Mouse (Mus musculus) hindbrain, embryonic 14.5 days (tissue): ENCODE data around the gene Syt16. TPM values are rescaled to one million over a fixed set of nuclear protein-coding genes. Genes with fewer than 3 reads are reported as not detected.
A peak's percentile ranks its signal among the peaks of the same experiment; 100 is the strongest.

Source experiments
- ATAC-seq: fragments of 200-750 bp; cut with Nextera tagmentation; 2 replicates; pipeline ENCODE4 v1.8.0; 2017; ENCODE audit warnings: moderate number of reproducible peaks, mild to moderate bottlenecking, moderate TSS enrichment, moderate library complexity; ENCODE audit not compliant: low FRiP score
- DNase-seq: peaks from one replicate; pipeline ENCODE4 v3.0.0-alpha.2; 2015; ENCODE audit warnings: low spot score
- H3K27ac ChIP-seq: fragments of 300-500 bp; sonication (generic); 2 replicates; pipeline ENCODE4 v1.5.1; 2014; ENCODE audit warnings: mild to moderate bottlenecking, moderate library complexity
- H3K27me3 ChIP-seq: fragments of 300-500 bp; sonication (generic); 2 replicates; pipeline ENCODE4 v1.6.1; 2014; ENCODE audit warnings: mild to moderate bottlenecking, low read length, mixed read lengths; ENCODE audit not compliant: control insufficient read depth, insufficient read depth
- H3K36me3 ChIP-seq: fragments of 300-500 bp; sonication (generic); replicated peaks from 2 replicates; pipeline ENCODE4 v1.6.1; 2014; ENCODE audit not compliant: control insufficient read depth, insufficient read depth
- H3K4me1 ChIP-seq: fragments of 300-500 bp; sonication (generic); replicated peaks from 2 replicates; pipeline ENCODE4 v1.6.1; 2014; ENCODE audit warnings: antibody characterized with exemption, low read length, mixed read lengths; ENCODE audit not compliant: control insufficient read depth, insufficient read depth
- H3K4me2 ChIP-seq: fragments of 300-500 bp; sonication (generic); replicated peaks from 2 replicates; pipeline ENCODE4 v1.6.1; 2014; ENCODE audit warnings: mild to moderate bottlenecking, moderate library complexity
- H3K4me3 ChIP-seq: fragments of 300-500 bp; sonication (generic); replicated peaks from 2 replicates; pipeline ENCODE4 v1.5.1; 2014; ENCODE audit warnings: mild to moderate bottlenecking, low read length
- H3K9ac ChIP-seq: fragments of 300-500 bp; sonication (generic); 2 replicates; pipeline ENCODE4 v1.6.1; 2014
- H3K9me3 ChIP-seq: fragments of 300-500 bp; sonication (generic); 2 replicates; pipeline ENCODE4 v1.6.1; 2016; ENCODE audit warnings: low read length; ENCODE audit not compliant: control insufficient read depth
- WGBS: fragments of 180-500 bp; shearing (Covaris S2); extraction: QIAGEN DNeasy Blood & Tissue Kit; methylation state at CpG from one replicate; pipeline ENCODE4 v1.1.7; 2014; 5-methylcytosine and 5-hydroxymethylcytosine counted together
- polyA plus RNA-seq: library from polyadenylated mRNA; unstranded; fragments of >200 nt; fragmentation: Nextera tagmentation; extraction: Ambion mirVana; gene quantifications from 2 replicates; pipeline ENCODE4 v1.2.1, GENCODE M21; 2014

Gene Syt16
- polyA plus RNA-seq, 1 experiment from 2014 or later, result 79.5 TPM

DNA sequence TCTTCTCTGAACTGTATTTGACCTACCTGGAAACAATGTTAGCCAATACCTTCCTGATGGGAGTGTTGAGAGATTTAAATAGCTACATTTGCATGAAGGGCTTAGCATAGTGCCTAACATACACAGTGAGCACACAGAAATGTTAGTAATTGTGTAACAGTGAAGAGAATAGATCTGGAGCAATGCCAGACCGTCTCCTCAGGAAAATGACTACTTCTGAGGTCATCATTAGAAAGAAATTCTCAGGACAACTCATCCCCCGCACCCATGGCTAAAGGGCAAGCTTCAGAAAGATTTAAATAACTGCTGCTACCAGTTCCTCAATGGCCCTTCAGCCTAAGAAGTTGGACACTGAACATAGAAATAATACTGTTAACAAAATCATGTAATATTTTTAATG is 241.3 kb downstream of the Syt16 start:
- Histone ChIP-seq H3K27ac (no peak overlapping the region), H3K4me1 (no peaks in the 10 kb centered on the region), H3K9me3 (no peaks in the 10 kb centered on the region), H3K4me2 (no peak overlapping the region), H3K9ac (no peak overlapping the region), H3K36me3 (peaks cover 4% of the 10 kb centered on the region; the same call in 1 of the 2 replicates), H3K4me3 (no peak overlapping the region), H3K27me3 (no peaks in the 10 kb centered on the region)
- DNase-seq, result no peak
- no peak for ATAC-seq
- WGBS, result 85% methylated on average over 2 of the region's 2 CpGs

DNA sequence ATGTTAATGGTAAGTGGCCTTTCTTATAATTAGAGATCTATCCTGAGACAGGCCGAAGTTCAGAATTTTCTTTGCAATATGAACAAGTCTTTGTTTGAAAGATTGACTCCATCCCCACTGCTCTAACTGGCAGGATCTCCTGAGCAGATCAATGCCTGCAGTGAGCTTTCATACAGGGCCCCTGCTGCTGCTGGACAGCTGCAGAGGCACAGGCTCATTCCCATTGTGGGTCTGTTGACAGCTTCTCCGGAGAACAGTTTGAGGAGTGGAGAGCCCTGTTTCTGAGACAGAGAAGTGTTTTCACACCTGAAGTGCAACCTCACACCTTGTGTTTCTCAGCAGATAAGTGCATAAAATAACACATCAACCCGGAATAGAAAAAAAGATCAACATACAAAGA is 267.4 kb downstream of the Syt16 start:
- WGBS, result 59% methylated on average over 3 of the region's 3 CpGs
- no peak overlapping the region for H3K4me2 ChIP-seq
- no peaks in the 10 kb centered on the region for H3K27me3 ChIP-seq
- no peak overlapping the region for H3K9ac ChIP-seq
- H3K4me1 ChIP-seq, result no peaks in the 10 kb centered on the region
- peaks cover 6% of the 10 kb centered on the region; the same call in 1 of the 2 replicates for H3K36me3 ChIP-seq
- H3K9me3 ChIP-seq, result no peaks in the 10 kb centered on the region
- no peak overlapping the region for H3K27ac ChIP-seq
- no peak for DNase-seq
- no peak overlapping the region for H3K4me3 ChIP-seq
- no peak for ATAC-seq

DNA sequence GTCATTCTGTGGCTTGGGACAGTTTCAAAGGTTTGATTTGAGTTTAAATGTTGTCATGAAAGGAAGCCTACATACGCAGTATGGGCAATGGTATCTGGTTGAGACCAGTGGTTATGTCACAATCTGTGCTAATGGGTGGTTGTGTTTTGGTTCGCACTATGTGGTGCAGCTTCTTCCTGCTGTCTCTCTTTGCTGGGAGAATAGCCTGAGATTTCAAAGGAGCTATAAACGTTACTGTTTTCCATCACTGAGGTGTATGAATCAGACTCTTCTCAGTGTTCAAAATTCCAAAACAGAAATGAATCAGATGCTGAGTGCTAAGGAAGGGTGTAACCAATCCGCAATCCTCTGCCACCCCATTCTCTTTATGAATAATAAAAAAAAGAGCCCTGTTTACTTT is 269.6 kb downstream of the Syt16 start:
- no peak for ATAC-seq
- no peaks in the 10 kb centered on the region for H3K27me3 ChIP-seq

DNA sequence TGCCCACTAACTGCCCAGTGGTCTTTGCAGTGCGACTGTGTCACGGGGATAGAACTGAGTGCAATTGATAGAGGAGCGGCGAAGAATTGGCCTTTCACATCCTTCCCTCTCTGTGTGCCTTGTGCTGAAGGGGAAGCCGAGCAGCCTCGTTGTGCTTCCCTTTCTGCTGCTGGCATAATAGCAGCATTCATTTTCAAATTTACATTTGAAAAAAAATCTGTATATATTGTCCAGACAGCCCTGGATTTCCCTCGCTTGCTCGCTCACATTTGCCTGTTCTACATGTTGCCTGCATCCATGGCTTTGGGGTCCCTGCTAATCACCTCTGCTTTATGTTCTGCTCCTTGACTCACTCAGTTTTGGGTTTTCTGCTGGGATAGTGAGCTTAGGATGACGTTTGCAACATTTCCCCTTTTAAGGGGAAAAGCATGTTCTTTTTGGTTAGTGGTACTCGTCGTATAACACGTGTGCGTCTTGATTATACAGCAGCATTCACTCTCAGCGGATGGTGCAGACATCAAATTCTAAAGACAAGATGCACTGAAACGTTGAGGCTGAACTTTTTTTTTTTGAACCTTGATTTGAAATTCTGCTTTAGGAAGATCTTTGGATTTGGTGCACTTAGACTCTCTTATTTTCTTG is 271.3 kb downstream of the Syt16 start:
- no peaks in the 10 kb centered on the region for H3K9me3 ChIP-seq
- no peak overlapping the region for H3K4me2 ChIP-seq
- no peak for DNase-seq
- H3K27me3 ChIP-seq, result no peaks in the 10 kb centered on the region
- no peak overlapping the region for H3K4me3 ChIP-seq
- peaks cover 6% of the 10 kb centered on the region; the same call in 1 of the 2 replicates for H3K36me3 ChIP-seq
- H3K4me1 ChIP-seq, result no peaks in the 10 kb centered on the region
- 64% methylated on average over 15 of the region's 15 CpGs for WGBS
- H3K9ac ChIP-seq, result no peak overlapping the region
- no peak overlapping the region for H3K27ac ChIP-seq
- ATAC-seq, result no peak

More for the DNA sequence above, 269.6 kb downstream of the Syt16 start:
- Histone ChIP-seq H3K4me1 (no peaks in the 10 kb centered on the region), H3K4me3 (no peak overlapping the region), H3K9ac (no peak overlapping the region), H3K27ac (no peak overlapping the region), H3K9me3 (no peaks in the 10 kb centered on the region), H3K4me2 (no peak overlapping the region), H3K36me3 (peaks cover 6% of the 10 kb centered on the region; the same call in 1 of the 2 replicates)
- DNase-seq, result no peak
- WGBS, result 95% methylated on average over 4 of the region's 4 CpGs

DNA sequence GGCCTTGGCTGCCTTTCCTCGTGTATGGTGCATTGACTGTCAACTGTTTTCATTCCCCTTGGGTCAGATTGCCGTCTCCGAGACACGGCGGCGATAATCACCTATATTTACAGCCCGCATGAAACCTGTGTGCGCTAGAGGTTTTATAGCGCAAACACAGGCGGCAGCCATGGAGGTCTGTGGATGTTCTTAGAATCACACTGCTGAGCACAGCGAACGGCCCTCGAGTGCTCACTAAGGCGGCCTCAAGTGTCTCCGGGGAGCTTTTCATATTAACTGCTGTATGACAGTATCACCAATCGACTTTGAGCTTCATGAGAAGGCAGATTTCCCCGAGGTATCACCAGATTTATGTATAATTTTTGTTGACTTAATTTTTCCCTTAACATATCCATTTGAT is 275.1 kb downstream of the Syt16 start:
- H3K9me3 ChIP-seq, result no peaks in the 10 kb centered on the region
- WGBS, result 85% methylated on average over 17 of the region's 17 CpGs
- DNase-seq, result no peak
- no peak overlapping the region for H3K4me2 ChIP-seq
- no peak overlapping the region for H3K9ac ChIP-seq
- H3K27ac ChIP-seq, result no peak overlapping the region
- no peaks in the 10 kb centered on the region for H3K4me1 ChIP-seq
- ATAC-seq, result no peak
- no peaks in the 10 kb centered on the region for H3K27me3 ChIP-seq
- no peak overlapping the region for H3K4me3 ChIP-seq
- no peaks in the 10 kb centered on the region for H3K36me3 ChIP-seq

DNA sequence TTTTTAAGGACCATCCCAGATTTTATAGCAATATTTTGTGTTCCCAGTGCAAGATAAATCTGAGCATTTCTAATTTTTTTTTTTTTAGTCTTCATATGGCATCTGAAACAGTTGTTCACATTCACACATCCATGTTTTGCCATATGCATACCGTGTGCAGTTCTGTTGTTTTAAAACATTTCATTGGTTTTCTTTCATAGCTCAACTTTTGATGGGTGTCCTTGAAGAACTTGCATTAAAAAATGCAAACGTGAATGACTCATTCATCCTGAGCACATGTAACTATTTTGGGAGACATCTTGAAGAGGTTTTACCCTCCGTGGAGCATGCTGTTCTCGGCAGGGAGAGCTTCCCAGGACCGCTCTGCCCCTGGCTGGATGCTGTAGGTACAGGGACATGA is 279.8 kb downstream of the Syt16 start:
- no peak overlapping the region for H3K4me3 ChIP-seq
- H3K4me2 ChIP-seq, result no peak overlapping the region
- no peaks in the 10 kb centered on the region for H3K9me3 ChIP-seq
- no peak overlapping the region for H3K27ac ChIP-seq
- H3K36me3 ChIP-seq, result no peaks in the 10 kb centered on the region
- ATAC-seq (no peak), DNase-seq (no peak)
- H3K27me3 ChIP-seq, result no peaks in the 10 kb centered on the region; the same call in 1 of the 2 replicates
- H3K9ac ChIP-seq, result no peak overlapping the region
- 92% methylated on average over 5 of the region's 5 CpGs for WGBS
- no peaks in the 10 kb centered on the region for H3K4me1 ChIP-seq

DNA sequence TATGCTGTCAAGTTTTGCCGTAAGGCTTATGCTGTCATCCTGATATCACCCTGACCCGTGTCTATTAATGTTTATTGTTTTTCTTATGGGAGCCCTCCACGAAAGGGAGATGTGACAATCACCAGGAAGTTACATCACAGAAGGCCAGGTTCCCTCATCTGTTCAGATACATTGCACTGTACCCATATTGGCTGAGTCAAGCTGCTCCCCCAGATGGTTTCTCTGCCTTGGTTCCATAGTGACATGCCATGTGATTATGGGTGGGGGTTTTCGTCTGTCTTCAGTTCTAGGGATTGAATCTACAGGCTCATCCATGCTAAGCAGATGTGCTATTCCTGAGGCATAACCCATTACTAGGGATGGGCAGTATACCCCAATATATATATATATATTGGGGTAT is 283.9 kb downstream of the Syt16 start:
- DNase-seq (no peak), ATAC-seq (no peak)
- Histone ChIP-seq H3K27me3 (peaks cover 4% of the 10 kb centered on the region; the same call in 1 of the 2 replicates), H3K9ac (no peak overlapping the region), H3K27ac (no peak overlapping the region), H3K4me2 (no peak overlapping the region), H3K4me1 (peaks cover 13% of the 10 kb centered on the region), H3K4me3 (no peak overlapping the region), H3K9me3 (no peaks in the 10 kb centered on the region), H3K36me3 (no peaks in the 10 kb centered on the region)
- WGBS, result 80% methylated on average over 4 of the region's 4 CpGs

DNA sequence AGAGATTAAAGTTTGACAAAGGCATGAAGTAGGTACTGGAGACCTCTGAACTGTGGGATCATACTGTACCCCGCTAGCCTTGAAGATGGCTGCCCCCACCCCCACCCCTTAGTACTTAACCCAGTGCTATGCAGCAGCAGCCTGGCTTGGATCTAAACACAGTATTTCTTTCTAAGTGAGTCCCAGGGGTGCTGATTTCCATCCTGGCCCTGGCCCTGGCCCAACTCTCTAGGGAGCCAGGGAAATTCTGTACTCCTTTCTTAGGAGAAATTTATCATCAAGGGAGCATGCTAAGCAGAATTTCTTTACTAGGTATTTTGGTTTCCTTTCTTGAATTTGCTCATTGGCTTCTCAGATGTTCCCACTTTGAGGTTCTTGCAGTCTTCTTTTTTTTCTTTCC is 285.4 kb downstream of the Syt16 start:
- Histone ChIP-seq H3K4me2 (no peak overlapping the region), H3K36me3 (no peaks in the 10 kb centered on the region), H3K9me3 (no peaks in the 10 kb centered on the region), H3K4me1 (peaks cover 13% of the 10 kb centered on the region), H3K27me3 (peaks cover 7% of the 10 kb centered on the region; the same call in 1 of the 2 replicates), H3K27ac (no peak overlapping the region), H3K4me3 (no peak overlapping the region), H3K9ac (no peak overlapping the region)
- WGBS, result 64% methylated on average over 1 of the region's 1 CpGs
- DNase-seq (no peak), ATAC-seq (no peak)

DNA sequence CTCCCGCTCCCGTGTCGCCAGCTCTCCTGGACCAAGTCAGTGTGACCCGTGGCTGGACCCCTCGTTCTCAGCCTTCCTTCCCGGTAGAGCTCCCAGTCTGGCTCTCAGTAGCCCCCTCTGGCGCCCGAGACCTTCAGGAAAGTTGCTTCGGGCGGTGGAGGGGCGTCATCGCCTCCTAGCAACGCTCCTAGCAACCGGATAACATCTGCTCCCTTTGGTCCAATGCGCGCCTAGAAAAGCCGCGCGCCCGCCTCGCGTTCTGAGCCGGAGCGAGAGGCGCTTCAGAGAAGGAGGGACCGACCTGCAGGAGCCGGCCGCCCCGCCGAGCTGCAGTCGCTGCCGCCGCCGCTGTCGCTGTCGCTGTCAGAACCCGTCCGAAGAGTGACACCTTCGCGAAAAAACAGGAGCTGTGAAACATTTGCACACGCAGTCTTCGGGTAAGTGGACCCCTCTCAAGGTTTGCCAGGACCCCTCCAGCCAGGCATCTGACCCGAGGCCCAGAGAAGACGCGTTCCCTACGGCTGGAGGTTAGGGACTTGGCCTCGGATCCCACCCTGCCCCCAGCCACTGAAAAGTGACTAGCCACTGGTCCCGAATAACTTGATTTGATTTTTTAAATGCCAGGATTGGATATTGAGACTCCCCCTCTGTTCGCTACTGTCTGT is 286.7 kb downstream of the Syt16 start:
- under 1% methylated on average over 49 of the region's 49 CpGs for WGBS
- H3K4me3 ChIP-seq, result peak overlapping the region; percentile 41
- no peaks in the 10 kb centered on the region for H3K9me3 ChIP-seq
- H3K4me2 ChIP-seq, result peak overlapping the region; percentile 96
- H3K4me1 ChIP-seq, result peaks cover 15% of the 10 kb centered on the region
- DNase-seq (peak; percentile 95), ATAC-seq (peak; percentile 94)
- no peaks in the 10 kb centered on the region for H3K36me3 ChIP-seq
- peaks cover 7% of the 10 kb centered on the region; the same call in 1 of the 2 replicates for H3K27me3 ChIP-seq
- peak overlapping the region; percentile 54 for H3K9ac ChIP-seq
- no peak overlapping the region; the same call in 1 of the 2 replicates for H3K27ac ChIP-seq
